Mouse (Mus musculus) bone marrow, adult 2 months (tissue): ENCODE data around the gene Immp2l. TPM values are rescaled to one million over a fixed set of nuclear protein-coding genes. Genes with fewer than 3 reads are reported as not detected.
"Not testable (repeated sequence)": the region's sequence is repeated elsewhere in the genome, so short reads cannot be mapped to it uniquely, and the experiment has no call there.

ENCODE experiments used
- H3K27ac ChIP-seq: fragments of 200-500 bp; 2 replicates; pipeline ENCODE4 v1.5.1; 2012; ENCODE audit warnings: low read depth, mild to moderate bottlenecking, control low read depth, inconsistent platforms, low read length; ENCODE audit not compliant: control insufficient read depth, poor library complexity, insufficient read depth
- H3K4me1 ChIP-seq: fragments of 200-500 bp; 2 replicates; pipeline ENCODE4 v1.6.1; 2011; ENCODE audit warnings: low read length; ENCODE audit not compliant: control insufficient read depth, insufficient read depth
- H3K4me3 ChIP-seq: fragments of 200-500 bp; replicated peaks from 2 replicates; pipeline ENCODE3; 2011; ENCODE audit warnings: mild to moderate bottlenecking, low read depth, low read length, control low read depth; ENCODE audit not compliant: control insufficient read depth
- CTCF ChIP-seq: fragments of 200-500 bp; IDR thresholded peaks from 2 replicates; pipeline ENCODE4 v1.5.1; 2011; ENCODE audit warnings: low read length, control low read depth; ENCODE audit not compliant: control insufficient read depth, insufficient read depth
- POLR2A ChIP-seq: fragments of 200-500 bp; IDR thresholded peaks from 2 replicates; pipeline ENCODE4 v1.6.1; 2011; ENCODE audit warnings: low read depth, mild to moderate bottlenecking, control low read depth, low read length, borderline replicate concordance; ENCODE audit not compliant: control insufficient read depth
- WGBS: fragments of 180-500 bp; shearing (Covaris S2); methylation state at CpG from one replicate; pipeline ENCODE4 v1.1.7; 2018; 5-methylcytosine and 5-hydroxymethylcytosine counted together
- polyA plus RNA-seq: library from polyadenylated mRNA; stranded (reverse); fragments of >200 nt; gene quantifications from 2 replicates; pipeline ENCODE4 v1.2.4, GENCODE M21; 2011; ENCODE audit warnings: low replicate concordance; ENCODE audit not compliant: missing spikeins, insufficient read depth, insufficient read length

The Immp2l gene
- polyA plus RNA-seq, 1 experiment = not detected

DNA sequence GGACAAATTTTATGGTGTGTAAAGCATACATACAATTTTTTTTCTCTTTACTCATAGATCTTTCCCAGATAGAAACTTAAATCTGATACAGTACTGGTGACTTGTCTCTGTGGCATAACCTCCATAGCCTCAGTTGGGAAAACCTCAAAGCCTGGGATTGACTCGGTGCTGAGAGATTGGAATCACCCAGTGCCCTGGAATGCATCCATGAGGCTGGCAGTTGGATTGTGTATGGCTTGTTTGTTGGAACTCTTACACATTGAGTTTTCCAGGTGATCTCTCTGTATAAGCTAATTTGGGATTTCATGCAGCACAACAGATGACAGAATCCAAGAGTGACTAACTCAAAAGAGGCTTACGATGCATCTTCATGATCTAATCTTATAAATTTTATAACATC lies 815.4 kb downstream of the Immp2l start:
- WGBS = 87% methylated on average over 2 of the region's 2 CpGs
- TF ChIP-seq CTCF (no peak), POLR2A (no peak)
- Histone ChIP-seq H3K27ac (no peak overlapping the region), H3K4me3 (no peak overlapping the region), H3K4me1 (no peaks in the 10 kb centered on the region)

DNA sequence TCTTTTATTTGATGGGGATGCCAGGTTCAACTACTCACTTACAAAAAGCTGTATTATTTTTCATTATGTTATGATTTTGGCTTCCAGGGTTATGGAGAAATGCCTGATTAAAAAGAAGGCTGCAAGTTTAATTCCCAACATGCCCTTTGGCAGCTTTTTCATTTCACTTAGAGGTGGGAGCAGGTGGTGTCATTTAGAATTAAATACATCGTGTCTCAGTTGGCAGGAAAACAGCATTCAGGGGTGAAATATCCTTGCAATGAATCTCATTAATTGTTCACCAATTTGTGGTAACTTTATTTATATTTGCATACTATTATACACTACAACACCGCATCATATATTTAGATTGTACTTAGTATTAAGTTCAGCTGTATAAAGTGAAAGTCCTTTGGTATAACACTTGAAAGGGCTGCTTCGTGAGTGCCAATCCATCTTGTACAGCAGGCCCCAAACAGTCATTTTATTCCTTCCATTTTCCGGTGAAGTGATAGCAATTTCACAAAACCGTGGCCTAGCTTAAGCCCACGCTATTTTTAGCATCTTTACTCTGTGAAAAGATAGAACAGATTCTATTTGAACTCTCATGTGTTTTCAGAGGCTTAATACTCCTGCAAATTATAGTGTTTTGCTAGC lies 818.9 kb downstream of the Immp2l start:
- no peak overlapping the region for H3K4me3 ChIP-seq
- TF ChIP-seq POLR2A (no peak), CTCF (no peak)
- no peak overlapping the region for H3K27ac ChIP-seq
- WGBS = 74% methylated on average over 6 of the region's 6 CpGs
- no peaks in the 10 kb centered on the region for H3K4me1 ChIP-seq

DNA sequence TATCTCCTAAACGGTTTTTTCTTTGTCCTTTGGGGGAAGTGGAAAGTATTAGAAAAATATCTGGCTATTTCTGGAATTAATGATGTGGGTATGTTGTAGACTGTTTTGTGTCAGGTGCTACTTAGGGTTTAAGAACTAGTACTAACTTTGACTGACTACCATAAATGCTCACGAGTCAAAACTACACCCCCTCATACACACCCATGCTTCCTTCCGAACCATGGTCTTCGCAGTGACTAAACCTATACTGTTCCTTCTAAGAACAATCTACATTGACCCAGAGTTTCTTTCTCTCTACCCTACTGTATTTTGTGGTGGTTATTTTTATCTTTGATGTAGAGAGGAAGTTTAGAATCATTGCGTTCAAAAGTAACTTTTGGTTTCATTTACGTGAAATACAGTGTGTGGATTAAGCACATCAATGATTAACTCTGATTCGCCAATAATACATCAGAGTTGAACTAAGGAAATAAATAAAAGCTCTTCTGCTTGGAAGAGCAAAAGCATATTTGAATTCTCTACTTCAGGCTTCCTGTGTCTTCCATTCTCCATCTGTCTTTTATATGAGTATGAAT lies 828.1 kb downstream of the Immp2l start:
- no peaks in the 10 kb centered on the region for H3K4me1 ChIP-seq
- WGBS = 41% methylated on average over 7 of the region's 7 CpGs
- H3K27ac ChIP-seq = no peak overlapping the region
- H3K4me3 ChIP-seq = no peak overlapping the region
- TF ChIP-seq CTCF = no peak
- no peak for TF ChIP-seq POLR2A

DNA sequence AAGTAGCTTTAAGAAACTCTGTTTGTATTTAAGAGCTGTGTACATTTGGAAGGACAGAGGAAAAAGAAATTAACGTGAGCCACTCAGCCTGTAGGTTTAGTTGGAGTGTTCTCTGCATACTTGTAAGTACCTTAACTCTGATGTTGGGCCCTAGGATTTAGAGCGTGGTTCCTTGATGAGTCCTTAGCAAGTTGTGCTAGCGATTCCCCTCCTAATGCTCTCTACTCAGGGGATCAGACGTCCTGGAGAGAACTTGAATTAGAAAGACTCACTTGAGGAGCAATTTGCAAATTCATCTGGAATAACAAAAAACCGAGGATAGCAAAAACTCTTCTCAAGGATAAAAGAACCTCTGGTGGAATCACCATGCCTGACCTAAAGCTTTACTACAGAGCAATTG lies 835.8 kb downstream of the Immp2l start:
- whole genome bisulfite sequencing = 75% methylated on average over 5 of the region's 5 CpGs
- not testable (repeated sequence) for H3K4me1 ChIP-seq, H3K4me3 ChIP-seq, H3K27ac ChIP-seq

DNA sequence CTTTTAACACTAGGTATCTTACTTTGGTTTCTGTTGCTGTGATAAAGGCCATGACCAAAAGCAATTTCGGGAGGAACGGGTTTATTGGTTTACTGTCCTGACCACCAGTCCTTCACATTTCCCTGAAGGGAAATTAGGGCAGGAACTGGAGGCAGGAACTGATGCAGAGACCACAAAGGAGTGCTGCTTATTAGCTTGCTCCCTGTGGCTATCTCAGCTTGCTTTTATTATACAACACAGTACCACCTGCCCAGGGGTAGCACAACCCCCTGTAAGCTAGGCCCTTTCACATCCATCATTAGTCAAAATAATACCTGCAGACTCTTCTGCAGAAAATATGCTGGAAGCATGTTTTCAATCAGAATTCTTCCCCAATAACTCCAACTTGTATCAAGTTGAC lies 844.4 kb downstream of the Immp2l start:
- H3K27ac ChIP-seq = no peak overlapping the region
- H3K4me3 ChIP-seq = no peak overlapping the region
- no peaks in the 10 kb centered on the region for H3K4me1 ChIP-seq
- no peak for TF ChIP-seq CTCF
- TF ChIP-seq POLR2A = no peak
- 84% methylated on average over 2 of the region's 2 CpGs for WGBS

DNA sequence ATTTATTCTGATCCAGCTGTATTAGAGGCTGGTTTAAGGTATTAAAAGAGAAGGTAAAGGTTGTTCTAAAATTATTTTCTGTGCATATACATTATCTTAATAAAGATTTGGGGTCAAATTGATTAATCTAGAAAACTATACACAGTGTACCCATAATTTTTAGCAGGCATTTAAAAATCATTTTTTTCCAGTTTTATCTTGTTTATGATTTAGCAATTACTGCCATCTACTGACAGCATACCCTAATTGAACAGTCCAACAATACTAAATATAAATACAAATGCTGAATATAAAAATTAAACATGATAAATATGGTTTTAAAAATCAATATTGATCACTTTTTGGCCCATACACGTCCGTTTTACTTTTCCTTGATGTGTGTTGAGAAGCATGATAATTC lies 850.1 kb downstream of the Immp2l start:
- no peak overlapping the region for H3K27ac ChIP-seq
- TF ChIP-seq POLR2A = no peak
- H3K4me3 ChIP-seq = no peak overlapping the region
- WGBS = 74% methylated on average over 2 of the region's 2 CpGs
- H3K4me1 ChIP-seq = no peaks in the 10 kb centered on the region

DNA sequence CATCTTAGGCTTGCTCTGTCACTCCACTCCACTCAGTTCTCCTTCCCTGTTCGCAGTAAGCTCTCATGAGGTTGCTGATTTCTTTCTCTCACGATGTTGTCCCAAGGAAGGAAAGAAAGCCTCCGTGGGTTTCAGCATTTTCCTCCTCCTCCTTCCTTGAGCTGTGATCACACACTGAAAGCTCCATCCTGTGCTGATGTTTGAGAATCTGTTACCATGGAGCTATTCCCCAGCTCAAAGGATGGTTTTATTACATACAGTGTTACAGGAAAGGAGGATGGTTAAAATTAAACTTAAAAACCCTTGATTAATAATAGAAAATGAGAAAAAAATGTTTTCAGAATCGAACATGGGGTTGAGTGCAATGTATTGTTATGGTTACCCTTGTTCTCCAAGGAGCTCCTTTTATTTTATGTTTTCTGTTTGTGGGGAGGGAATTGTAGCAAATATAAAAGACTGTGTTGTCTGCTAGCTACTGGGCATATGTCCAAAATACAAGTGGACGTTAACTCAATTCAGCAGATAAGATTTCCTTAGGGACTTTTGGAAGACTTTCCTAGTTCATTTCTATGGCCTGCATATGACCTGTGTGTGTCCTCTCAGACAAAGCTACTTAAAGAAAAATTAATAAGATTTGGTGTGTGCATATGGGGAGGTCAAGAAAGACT lies 853.5 kb downstream of the Immp2l start:
- TF ChIP-seq CTCF = no peak
- no peak for TF ChIP-seq POLR2A
- H3K4me1 ChIP-seq = no peaks in the 10 kb centered on the region
- WGBS = 35% methylated on average over 5 of the region's 5 CpGs
- no peak overlapping the region for H3K27ac ChIP-seq
- no peak overlapping the region for H3K4me3 ChIP-seq

DNA sequence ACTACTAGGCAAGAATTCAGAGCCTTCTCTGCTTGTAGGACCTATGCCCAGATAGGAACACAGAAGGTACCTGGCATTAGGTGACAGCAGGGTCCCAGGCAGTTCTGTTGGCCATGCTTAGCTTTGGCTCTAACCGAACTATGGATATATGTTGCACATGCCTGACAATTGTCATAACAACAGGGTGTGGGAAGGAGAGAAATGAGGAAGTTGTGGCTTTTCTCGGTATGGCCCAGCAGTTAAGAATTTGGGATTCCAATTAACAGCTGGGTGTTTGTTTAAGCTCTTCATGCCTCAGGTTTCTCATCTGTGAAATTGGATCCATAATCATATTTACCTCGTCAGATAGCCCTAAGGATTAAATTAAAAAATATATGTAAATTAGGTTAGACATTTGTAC lies 854.6 kb downstream of the Immp2l start:
- 4% methylated on average over 3 of the region's 3 CpGs for WGBS

More for the DNA sequence above, 854.6 kb downstream of the Immp2l start:
- Histone ChIP-seq H3K4me3 (no peak overlapping the region), H3K27ac (no peak overlapping the region), H3K4me1 (no peaks in the 10 kb centered on the region)
- TF ChIP-seq POLR2A (no peak), CTCF (no peak)
